Mouse (Mus musculus): ENCODE results near the gene Samd3. TPM values are rescaled to one million over a fixed set of nuclear protein-coding genes. Genes with fewer than 3 reads are reported as not detected.

The Samd3 gene
- polyA plus RNA-seq, 1 experiment from 2014 or later, result 0.29 TPM

GRCm38 (mm10) chr10:26280009-26280408 lies 50.5 kb downstream of the Samd3 start:
- no peaks in the 10 kb centered on the region for H3K4me1 ChIP-seq (replicated peaks; ENCODE audit: control insufficient read depth, insufficient read depth, low read length)
- H3K9me3 ChIP-seq (ENCODE audit: control insufficient read depth, low read length), result no peaks in the 10 kb centered on the region
- DNase-seq (ENCODE audit: low spot score), result no peak
- H3K27me3 ChIP-seq (ENCODE audit: control insufficient read depth, insufficient read depth, low read length), result no peaks in the 10 kb centered on the region
- no peak overlapping the region for H3K4me3 ChIP-seq (replicated peaks; ENCODE audit: low read length)
- peaks cover 62% of the 10 kb centered on the region for H3K36me3 ChIP-seq (replicated peaks; ENCODE audit: control insufficient read depth, insufficient read depth)
- no peak overlapping the region for H3K27ac ChIP-seq
- 54% methylated on average over 8 of the region's 8 CpGs for WGBS
- no peak overlapping the region for H3K4me2 ChIP-seq (replicated peaks)
- ATAC-seq (ENCODE audit: low FRiP score), result no peak
- no peak overlapping the region for H3K9ac ChIP-seq

- 93% methylated on average over 7 of the region's 7 CpGs for WGBS
- no peak for DNase-seq (ENCODE audit: low spot score)
These were observed 57.6 kb downstream of the Samd3 start for GRCm38 (mm10) chr10:26287136-26287535.

GRCm38 (mm10) chr10:26297200-26297599 lies 67.7 kb downstream of the Samd3 start:
- ATAC-seq (ENCODE audit: low FRiP score) (no peak), DNase-seq (ENCODE audit: low spot score) (no peak)
- no peak overlapping the region for H3K4me2 ChIP-seq (replicated peaks)
- H3K9ac ChIP-seq, result no peak overlapping the region
- H3K4me3 ChIP-seq (replicated peaks; ENCODE audit: low read length), result no peak overlapping the region
- H3K27ac ChIP-seq, result no peak overlapping the region
- H3K36me3 ChIP-seq (replicated peaks; ENCODE audit: control insufficient read depth, insufficient read depth), result peaks cover 15% of the 10 kb centered on the region
- no peaks in the 10 kb centered on the region for H3K27me3 ChIP-seq (ENCODE audit: control insufficient read depth, insufficient read depth, low read length)
- no peaks in the 10 kb centered on the region for H3K9me3 ChIP-seq (ENCODE audit: control insufficient read depth, low read length)
- WGBS, result 78% methylated on average over 3 of the region's 3 CpGs
- H3K4me1 ChIP-seq (replicated peaks; ENCODE audit: control insufficient read depth, insufficient read depth, low read length), result no peaks in the 10 kb centered on the region

More at GRCm38 (mm10) chr10:26287136-26287535, 57.6 kb downstream of the Samd3 start:
- H3K27me3 ChIP-seq (ENCODE audit: control insufficient read depth, insufficient read depth, low read length), result no peaks in the 10 kb centered on the region
- H3K4me3 ChIP-seq (replicated peaks; ENCODE audit: low read length), result no peak overlapping the region
- H3K4me1 ChIP-seq (replicated peaks; ENCODE audit: control insufficient read depth, insufficient read depth, low read length), result no peaks in the 10 kb centered on the region
- H3K9ac ChIP-seq, result no peak overlapping the region
- no peaks in the 10 kb centered on the region for H3K9me3 ChIP-seq (ENCODE audit: control insufficient read depth, low read length)
- ATAC-seq (ENCODE audit: low FRiP score), result no peak
- no peak overlapping the region for H3K27ac ChIP-seq
- no peak overlapping the region for H3K4me2 ChIP-seq (replicated peaks)
- H3K36me3 ChIP-seq (replicated peaks; ENCODE audit: control insufficient read depth, insufficient read depth), result peaks cover 25% of the 10 kb centered on the region; the same call in 1 of the 2 replicates

GRCm38 (mm10) chr10:26297626-26298025 lies 68.1 kb downstream of the Samd3 start:
- DNase-seq (ENCODE audit: low spot score) (no peak), ATAC-seq (ENCODE audit: low FRiP score) (no peak)
- Histone ChIP-seq H3K27ac (no peak overlapping the region), H3K4me3 (replicated peaks; ENCODE audit: low read length) (no peak overlapping the region), H3K4me2 (replicated peaks) (no peak overlapping the region), H3K27me3 (ENCODE audit: control insufficient read depth, insufficient read depth, low read length) (no peaks in the 10 kb centered on the region), H3K9ac (no peak overlapping the region), H3K4me1 (replicated peaks; ENCODE audit: control insufficient read depth, insufficient read depth, low read length) (no peaks in the 10 kb centered on the region), H3K9me3 (ENCODE audit: control insufficient read depth, low read length) (no peaks in the 10 kb centered on the region), H3K36me3 (replicated peaks; ENCODE audit: control insufficient read depth, insufficient read depth) (peaks cover 19% of the 10 kb centered on the region)
- 90% methylated on average over 7 of the region's 7 CpGs for WGBS

- no peaks in the 10 kb centered on the region for H3K27me3 ChIP-seq (ENCODE audit: control insufficient read depth, insufficient read depth, low read length)
- WGBS, result 92% methylated on average over 4 of the region's 4 CpGs
- ATAC-seq (ENCODE audit: low FRiP score) (no peak), DNase-seq (ENCODE audit: low spot score) (no peak)
- no peak overlapping the region for H3K9ac ChIP-seq
- no peak overlapping the region for H3K4me2 ChIP-seq (replicated peaks)
- no peaks in the 10 kb centered on the region for H3K4me1 ChIP-seq (replicated peaks; ENCODE audit: control insufficient read depth, insufficient read depth, low read length)
- H3K36me3 ChIP-seq (replicated peaks; ENCODE audit: control insufficient read depth, insufficient read depth), result peaks cover 31% of the 10 kb centered on the region
- no peaks in the 10 kb centered on the region for H3K9me3 ChIP-seq (ENCODE audit: control insufficient read depth, low read length)
- H3K27ac ChIP-seq, result no peak overlapping the region
- H3K4me3 ChIP-seq (replicated peaks; ENCODE audit: low read length), result no peak overlapping the region
These were observed 72.8 kb downstream of the Samd3 start for GRCm38 (mm10) chr10:26302336-26302735.

- H3K36me3 ChIP-seq (replicated peaks; ENCODE audit: control insufficient read depth, insufficient read depth), result peaks cover 36% of the 10 kb centered on the region
- H3K9ac ChIP-seq, result no peak overlapping the region
- no peak overlapping the region for H3K27ac ChIP-seq
- H3K27me3 ChIP-seq (ENCODE audit: control insufficient read depth, insufficient read depth, low read length), result no peaks in the 10 kb centered on the region
- WGBS, result 84% methylated on average over 6 of the region's 6 CpGs
- no peak for DNase-seq (ENCODE audit: low spot score)
- no peaks in the 10 kb centered on the region for H3K4me1 ChIP-seq (replicated peaks; ENCODE audit: control insufficient read depth, insufficient read depth, low read length)
- no peaks in the 10 kb centered on the region for H3K9me3 ChIP-seq (ENCODE audit: control insufficient read depth, low read length)
- no peak overlapping the region for H3K4me2 ChIP-seq (replicated peaks)
- ATAC-seq (ENCODE audit: low FRiP score), result no peak
- H3K4me3 ChIP-seq (replicated peaks; ENCODE audit: low read length), result no peak overlapping the region
These were observed 74.0 kb downstream of the Samd3 start for GRCm38 (mm10) chr10:26303485-26303884.

- H3K4me2 ChIP-seq (replicated peaks), result no peak overlapping the region
- H3K9me3 ChIP-seq (ENCODE audit: control insufficient read depth, low read length), result no peaks in the 10 kb centered on the region
- H3K4me1 ChIP-seq (replicated peaks; ENCODE audit: control insufficient read depth, insufficient read depth, low read length), result no peaks in the 10 kb centered on the region
- H3K36me3 ChIP-seq (replicated peaks; ENCODE audit: control insufficient read depth, insufficient read depth), result peaks cover 80% of the 10 kb centered on the region
- 97% methylated on average over 15 of the region's 15 CpGs for WGBS
- ATAC-seq (ENCODE audit: low FRiP score) (no peak), DNase-seq (ENCODE audit: low spot score) (no peak)
- H3K27ac ChIP-seq, result no peak overlapping the region
- no peak overlapping the region for H3K9ac ChIP-seq
- H3K27me3 ChIP-seq (ENCODE audit: control insufficient read depth, insufficient read depth, low read length), result no peaks in the 10 kb centered on the region
- H3K4me3 ChIP-seq (replicated peaks; ENCODE audit: low read length), result no peak overlapping the region
These were observed 84.8 kb downstream of the Samd3 start for GRCm38 (mm10) chr10:26314327-26314726.

GRCm38 (mm10) chr10:26320679-26321078 lies 91.2 kb downstream of the Samd3 start:
- no peak overlapping the region for H3K4me3 ChIP-seq (replicated peaks; ENCODE audit: low read length)

More at GRCm38 (mm10) chr10:26320679-26321078, 91.2 kb downstream of the Samd3 start:
- Histone ChIP-seq H3K4me2 (replicated peaks) (no peak overlapping the region), H3K9me3 (ENCODE audit: control insufficient read depth, low read length) (no peaks in the 10 kb centered on the region), H3K9ac (no peak overlapping the region), H3K4me1 (replicated peaks; ENCODE audit: control insufficient read depth, insufficient read depth, low read length) (no peaks in the 10 kb centered on the region), H3K27ac (no peak overlapping the region), H3K36me3 (replicated peaks; ENCODE audit: control insufficient read depth, insufficient read depth) (peaks cover 52% of the 10 kb centered on the region), H3K27me3 (ENCODE audit: control insufficient read depth, insufficient read depth, low read length) (no peaks in the 10 kb centered on the region)
- no peak for DNase-seq (ENCODE audit: low spot score)
- WGBS, result 92% methylated on average over 4 of the region's 4 CpGs
- no peak for ATAC-seq (ENCODE audit: low FRiP score)

Measured in hindbrain, embryonic 14.5 days (tissue).